Mouse (Mus musculus): ENCODE measurements around the gene Bco1. TPM values are rescaled to one million over a fixed set of nuclear protein-coding genes. Genes with fewer than 3 reads are reported as not detected.

Bco1 gene
- polyA plus RNA-seq, 1 experiment = 3.0 TPM

DNA sequence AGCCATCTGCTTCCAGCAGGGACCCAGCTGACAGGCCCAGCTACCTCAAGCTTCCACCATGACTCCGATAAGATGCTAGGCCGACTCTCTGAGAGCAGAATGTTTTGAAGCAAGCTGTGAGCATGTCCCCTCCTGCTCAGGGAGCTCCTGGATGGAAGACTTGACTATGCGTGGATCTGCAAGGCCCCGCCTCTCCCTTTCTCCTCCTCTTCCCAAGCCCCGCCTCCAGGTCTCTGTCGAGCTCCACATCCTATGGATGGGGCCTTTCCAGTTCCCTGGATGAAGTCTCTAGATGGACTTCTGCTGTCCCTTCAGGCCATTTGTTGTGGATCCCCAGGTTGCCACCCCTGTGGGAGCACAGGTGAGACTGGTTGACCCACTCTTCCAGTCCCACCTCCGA lies 36.6 kb upstream of the Bco1 start:
- WGBS = 73% methylated on average over 7 of the region's 7 CpGs

DNA sequence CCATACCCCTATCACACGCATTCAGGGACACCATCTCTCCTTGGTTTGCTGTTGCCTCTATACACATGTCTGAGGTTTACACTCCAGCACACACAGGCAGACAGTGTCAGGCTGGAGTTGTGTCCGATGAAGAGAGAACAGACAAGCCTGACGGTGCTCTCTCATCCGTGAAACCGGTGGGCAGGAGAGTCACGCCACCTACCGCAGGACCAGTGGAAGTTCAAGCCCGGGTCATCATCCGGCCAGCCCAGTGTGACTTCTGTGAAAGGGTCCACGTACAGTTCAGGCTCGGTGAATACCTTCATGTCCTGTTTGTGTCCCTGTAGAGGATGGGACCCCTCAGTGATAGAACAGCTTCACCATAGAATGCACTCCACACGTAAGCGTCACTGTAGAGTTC lies 35.3 kb upstream of the Bco1 start:
- Histone ChIP-seq H3K4me1 (ENCODE audit: control insufficient read depth, insufficient read depth, low read length) (no peaks in the 10 kb centered on the region), H3K27me3 (replicated peaks; ENCODE audit: control insufficient read depth, insufficient read depth, low read length) (no peaks in the 10 kb centered on the region), H3K4me3 (ENCODE audit: insufficient read depth, low read depth, low read length) (no peak overlapping the region), H3K27ac (ENCODE audit: insufficient read depth, low read depth, low read length) (no peak overlapping the region), H3K36me3 (ENCODE audit: control insufficient read depth, insufficient read depth, low read length) (no peaks in the 10 kb centered on the region)
- 51% methylated on average over 13 of the region's 13 CpGs for WGBS
- peak; percentile 24 for DNase-seq
- TF ChIP-seq CTCF (conservative IDR thresholded peaks at IDR 0.05; ENCODE audit: insufficient read depth, insufficient read length, low read depth, low read length) (no peak; the same call in 1 of the 2 replicates), POLR2A (IDR thresholded peaks at IDR 0.05; ENCODE audit: low read depth, low read length) (no peak)

More for the DNA sequence above, 36.6 kb upstream of the Bco1 start:
- H3K27ac ChIP-seq (ENCODE audit: insufficient read depth, low read depth, low read length) = no peak overlapping the region
- no peaks in the 10 kb centered on the region for H3K36me3 ChIP-seq (ENCODE audit: control insufficient read depth, insufficient read depth, low read length)
- DNase-seq = no peak
- no peaks in the 10 kb centered on the region for H3K4me1 ChIP-seq (ENCODE audit: control insufficient read depth, insufficient read depth, low read length)
- H3K27me3 ChIP-seq (replicated peaks; ENCODE audit: control insufficient read depth, insufficient read depth, low read length) = no peaks in the 10 kb centered on the region
- H3K4me3 ChIP-seq (ENCODE audit: insufficient read depth, low read depth, low read length) = no peak overlapping the region
- no peak for TF ChIP-seq CTCF (conservative IDR thresholded peaks at IDR 0.05; ENCODE audit: insufficient read depth, insufficient read length, low read depth, low read length)
- TF ChIP-seq POLR2A (IDR thresholded peaks at IDR 0.05; ENCODE audit: low read depth, low read length) = no peak

DNA sequence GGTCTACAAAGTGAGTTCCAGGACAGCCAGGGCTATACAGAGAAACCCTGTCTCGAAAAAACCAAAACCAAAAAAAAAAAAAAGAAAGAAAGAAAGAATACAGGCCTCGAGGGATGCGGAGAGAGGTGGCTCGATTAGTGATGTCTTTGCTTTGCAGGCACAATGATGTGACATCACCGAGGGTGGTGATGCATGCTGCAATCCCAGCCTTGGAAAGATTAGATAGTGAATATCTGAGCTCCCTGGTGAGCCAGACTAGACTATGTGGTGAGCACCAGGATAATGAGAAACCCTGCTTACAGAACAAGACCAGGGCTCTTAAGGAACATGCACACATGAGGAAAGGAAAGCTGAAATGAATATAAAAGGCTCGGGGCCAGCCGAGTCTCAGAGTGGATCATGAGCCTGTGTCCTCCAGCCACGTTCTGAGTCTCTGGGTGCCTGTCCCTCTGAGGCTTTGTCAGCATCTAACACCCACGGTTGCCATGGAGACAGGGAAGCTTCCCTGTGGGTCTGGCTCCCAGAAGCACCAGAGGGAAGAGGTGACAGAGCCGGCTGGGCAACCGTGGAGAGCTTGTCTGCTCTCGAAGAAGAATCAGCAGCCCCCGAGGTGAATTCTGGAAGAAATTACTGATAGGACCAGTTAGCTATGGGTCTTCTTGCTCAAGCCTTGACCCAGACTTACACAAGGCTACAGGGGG lies 34.3 kb upstream of the Bco1 start:
- Histone ChIP-seq H3K4me3 (ENCODE audit: insufficient read depth, low read depth, low read length) (no peak overlapping the region), H3K36me3 (ENCODE audit: control insufficient read depth, insufficient read depth, low read length) (no peaks in the 10 kb centered on the region), H3K4me1 (ENCODE audit: control insufficient read depth, insufficient read depth, low read length) (no peaks in the 10 kb centered on the region), H3K27ac (ENCODE audit: insufficient read depth, low read depth, low read length) (no peak overlapping the region), H3K27me3 (replicated peaks; ENCODE audit: control insufficient read depth, insufficient read depth, low read length) (no peaks in the 10 kb centered on the region)
- 69% methylated on average over 13 of the region's 13 CpGs for WGBS
- no peak for TF ChIP-seq POLR2A (IDR thresholded peaks at IDR 0.05; ENCODE audit: low read depth, low read length)
- no peak for TF ChIP-seq CTCF (conservative IDR thresholded peaks at IDR 0.05; ENCODE audit: insufficient read depth, insufficient read length, low read depth, low read length)
- no peak for DNase-seq

DNA sequence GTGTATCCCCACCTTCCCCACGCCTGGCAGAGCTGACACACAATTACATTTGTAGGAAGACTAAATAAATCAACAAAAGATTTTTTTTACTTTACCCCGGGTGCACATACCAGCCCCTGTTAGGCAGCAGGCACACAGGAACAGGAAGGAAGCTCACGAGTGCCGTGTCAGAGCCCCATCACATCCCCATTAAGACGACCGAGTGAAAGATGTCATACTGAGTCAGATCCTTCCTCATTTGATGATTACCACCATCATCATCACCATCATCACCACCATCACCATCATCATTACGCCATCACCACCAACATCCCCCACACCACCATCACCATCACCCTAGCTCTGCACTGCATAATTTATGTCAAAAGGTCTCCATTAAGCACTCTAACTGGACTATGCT lies 28.7 kb upstream of the Bco1 start:
- H3K4me3 ChIP-seq (ENCODE audit: insufficient read depth, low read depth, low read length) = no peak overlapping the region
- TF ChIP-seq POLR2A (IDR thresholded peaks at IDR 0.05; ENCODE audit: low read depth, low read length) (no peak), CTCF (conservative IDR thresholded peaks at IDR 0.05; ENCODE audit: insufficient read depth, insufficient read length, low read depth, low read length) (no peak)
- no peak for DNase-seq
- no peaks in the 10 kb centered on the region for H3K4me1 ChIP-seq (ENCODE audit: control insufficient read depth, insufficient read depth, low read length)
- WGBS = 73% methylated on average over 7 of the region's 7 CpGs
- H3K27ac ChIP-seq (ENCODE audit: insufficient read depth, low read depth, low read length) = no peak overlapping the region
- no peaks in the 10 kb centered on the region for H3K36me3 ChIP-seq (ENCODE audit: control insufficient read depth, insufficient read depth, low read length)
- H3K27me3 ChIP-seq (replicated peaks; ENCODE audit: control insufficient read depth, insufficient read depth, low read length) = no peaks in the 10 kb centered on the region

DNA sequence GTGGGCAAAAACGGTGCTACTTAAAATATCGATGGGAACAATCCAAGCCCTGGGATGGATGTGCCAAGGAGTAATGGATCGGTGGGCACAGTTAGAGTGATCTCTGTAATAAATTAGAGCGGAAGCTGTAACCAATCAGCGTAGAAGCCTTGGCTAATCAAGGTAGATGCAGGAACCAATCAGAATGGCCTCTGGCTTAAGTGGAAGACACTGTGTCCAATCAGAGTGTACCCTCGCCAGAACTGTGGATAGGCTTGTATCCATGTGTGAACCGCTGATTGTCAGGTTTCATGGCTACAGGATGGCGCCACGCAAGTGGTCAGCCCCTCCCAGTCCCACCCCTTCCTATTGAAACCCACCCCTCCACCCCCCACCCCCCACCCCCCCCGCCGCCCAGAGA lies 28.3 kb upstream of the Bco1 start:
- no peak overlapping the region for H3K27ac ChIP-seq (ENCODE audit: insufficient read depth, low read depth, low read length)
- no peaks in the 10 kb centered on the region for H3K36me3 ChIP-seq (ENCODE audit: control insufficient read depth, insufficient read depth, low read length)
- 90% methylated on average over 11 of the region's 11 CpGs for WGBS
- no peak for DNase-seq
- H3K4me3 ChIP-seq (ENCODE audit: insufficient read depth, low read depth, low read length) = no peak overlapping the region
- TF ChIP-seq POLR2A (IDR thresholded peaks at IDR 0.05; ENCODE audit: low read depth, low read length) (no peak), CTCF (conservative IDR thresholded peaks at IDR 0.05; ENCODE audit: insufficient read depth, insufficient read length, low read depth, low read length) (no peak)
- H3K4me1 ChIP-seq (ENCODE audit: control insufficient read depth, insufficient read depth, low read length) = no peaks in the 10 kb centered on the region
- H3K27me3 ChIP-seq (replicated peaks; ENCODE audit: control insufficient read depth, insufficient read depth, low read length) = no peaks in the 10 kb centered on the region

DNA sequence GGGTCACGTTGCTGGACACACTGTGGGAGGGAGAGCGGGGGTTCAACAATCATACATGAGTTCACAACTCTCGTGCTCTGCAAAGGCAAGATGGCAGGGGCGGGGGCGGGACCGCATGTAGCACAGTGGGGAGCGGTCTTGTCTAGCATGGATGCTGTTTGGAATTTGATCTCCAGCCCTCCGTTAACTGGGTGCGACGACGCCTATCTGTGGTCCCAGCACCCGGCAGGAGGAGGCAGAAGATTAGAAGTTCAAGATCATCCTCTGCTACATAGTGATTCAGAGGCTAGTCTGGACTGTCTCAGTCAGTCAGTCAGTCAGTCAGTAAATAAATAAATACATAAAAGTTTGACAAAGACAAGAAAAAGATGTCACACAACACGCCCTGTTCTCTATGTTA lies 27.4 kb upstream of the Bco1 start:
- DNase-seq = no peak
- TF ChIP-seq CTCF (conservative IDR thresholded peaks at IDR 0.05; ENCODE audit: insufficient read depth, insufficient read length, low read depth, low read length) (no peak), POLR2A (IDR thresholded peaks at IDR 0.05; ENCODE audit: low read depth, low read length) (no peak)
- WGBS = 60% methylated on average over 13 of the region's 13 CpGs
- Histone ChIP-seq H3K27me3 (replicated peaks; ENCODE audit: control insufficient read depth, insufficient read depth, low read length) (no peaks in the 10 kb centered on the region), H3K4me1 (ENCODE audit: control insufficient read depth, insufficient read depth, low read length) (no peaks in the 10 kb centered on the region), H3K36me3 (ENCODE audit: control insufficient read depth, insufficient read depth, low read length) (no peaks in the 10 kb centered on the region), H3K27ac (ENCODE audit: insufficient read depth, low read depth, low read length) (no peak overlapping the region), H3K4me3 (ENCODE audit: insufficient read depth, low read depth, low read length) (no peak overlapping the region)

DNA sequence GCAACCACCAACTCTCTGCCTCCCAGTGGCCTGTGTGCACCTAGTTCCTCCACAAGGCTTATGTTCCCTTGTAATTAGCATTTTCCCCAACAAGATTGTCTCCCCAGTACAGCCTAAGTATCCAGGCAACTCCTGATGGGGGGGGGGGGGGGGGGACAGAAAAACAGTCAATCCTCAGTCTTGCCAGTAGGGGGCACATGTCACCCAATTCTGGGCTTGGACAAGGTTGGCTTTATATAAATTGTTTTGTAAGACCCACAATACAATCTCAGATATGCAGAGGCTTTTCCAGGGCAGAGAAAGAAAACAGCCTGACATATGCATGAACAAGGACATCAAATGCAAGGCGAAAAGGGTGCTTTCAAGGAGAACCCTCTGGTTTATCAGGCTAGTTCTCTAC lies 25.9 kb upstream of the Bco1 start:
- TF ChIP-seq POLR2A (IDR thresholded peaks at IDR 0.05; ENCODE audit: low read depth, low read length) (no peak), CTCF (conservative IDR thresholded peaks at IDR 0.05; ENCODE audit: insufficient read depth, insufficient read length, low read depth, low read length) (peak; percentile 20; the same call in 1 of the 2 replicates)
- H3K36me3 ChIP-seq (ENCODE audit: control insufficient read depth, insufficient read depth, low read length) = no peaks in the 10 kb centered on the region
- H3K4me1 ChIP-seq (ENCODE audit: control insufficient read depth, insufficient read depth, low read length) = no peaks in the 10 kb centered on the region
- H3K27ac ChIP-seq (ENCODE audit: insufficient read depth, low read depth, low read length) = no peak overlapping the region
- H3K4me3 ChIP-seq (ENCODE audit: insufficient read depth, low read depth, low read length) = no peak overlapping the region
- H3K27me3 ChIP-seq (replicated peaks; ENCODE audit: control insufficient read depth, insufficient read depth, low read length) = no peaks in the 10 kb centered on the region
- DNase-seq = peak; percentile 8
- WGBS = 91% methylated on average over 1 of the region's 1 CpGs
